Mouse (Mus musculus): Measurements from ENCODE around the gene Dennd4a. TPM values are rescaled to one million over a fixed set of nuclear protein-coding genes. Genes with fewer than 3 reads are reported as not detected.

Gene Dennd4a
- polyA plus RNA-seq, 1 experiment from 2014 or later = 10.1 TPM

GRCm38 (mm10) chr9:64849548-64849947 lies 38.4 kb downstream of the Dennd4a start:
- H3K4me3 ChIP-seq (ENCODE audit: low read depth, low read length) = no peak overlapping the region
- no peak overlapping the region for H3K4me2 ChIP-seq (replicated peaks; ENCODE audit: low read depth, low read length)
- no peak for ATAC-seq (ENCODE audit: low FRiP score)
- no peak for DNase-seq (ENCODE audit: low spot score)
- WGBS = 85% methylated on average over 1 of the region's 1 CpGs
- H3K36me3 ChIP-seq (ENCODE audit: control insufficient read depth, insufficient read depth, low read length) = no peaks in the 10 kb centered on the region
- H3K4me1 ChIP-seq (replicated peaks; ENCODE audit: control insufficient read depth, insufficient read depth, low read length) = no peaks in the 10 kb centered on the region
- H3K9ac ChIP-seq (ENCODE audit: low read depth, low read length) = no peak overlapping the region
- H3K27me3 ChIP-seq (ENCODE audit: control insufficient read depth, insufficient read depth, low read length) = no peaks in the 10 kb centered on the region
- no peak overlapping the region for H3K27ac ChIP-seq (ENCODE audit: low read depth, low read length)
- no peaks in the 10 kb centered on the region for H3K9me3 ChIP-seq (ENCODE audit: control insufficient read depth, low read length)

GRCm38 (mm10) chr9:64860083-64860482 lies 48.9 kb downstream of the Dennd4a start:
- DNase-seq (ENCODE audit: low spot score) = no peak
- Histone ChIP-seq H3K36me3 (ENCODE audit: control insufficient read depth, insufficient read depth, low read length) (no peaks in the 10 kb centered on the region), H3K4me2 (replicated peaks; ENCODE audit: low read depth, low read length) (no peak overlapping the region), H3K4me3 (ENCODE audit: low read depth, low read length) (no peak overlapping the region), H3K9ac (ENCODE audit: low read depth, low read length) (no peak overlapping the region), H3K27me3 (ENCODE audit: control insufficient read depth, insufficient read depth, low read length) (no peaks in the 10 kb centered on the region), H3K4me1 (replicated peaks; ENCODE audit: control insufficient read depth, insufficient read depth, low read length) (no peaks in the 10 kb centered on the region), H3K27ac (ENCODE audit: low read depth, low read length) (no peak overlapping the region), H3K9me3 (ENCODE audit: control insufficient read depth, low read length) (no peaks in the 10 kb centered on the region)
- ATAC-seq (ENCODE audit: low FRiP score) = no peak

- DNase-seq (ENCODE audit: low spot score) = no peak
- Histone ChIP-seq H3K4me2 (replicated peaks; ENCODE audit: low read depth, low read length) (no peak overlapping the region), H3K9ac (ENCODE audit: low read depth, low read length) (no peak overlapping the region), H3K4me1 (replicated peaks; ENCODE audit: control insufficient read depth, insufficient read depth, low read length) (no peaks in the 10 kb centered on the region), H3K4me3 (ENCODE audit: low read depth, low read length) (no peak overlapping the region), H3K27ac (ENCODE audit: low read depth, low read length) (no peak overlapping the region), H3K27me3 (ENCODE audit: control insufficient read depth, insufficient read depth, low read length) (no peaks in the 10 kb centered on the region), H3K9me3 (ENCODE audit: control insufficient read depth, low read length) (no peaks in the 10 kb centered on the region), H3K36me3 (ENCODE audit: control insufficient read depth, insufficient read depth, low read length) (no peaks in the 10 kb centered on the region)
- 83% methylated on average over 2 of the region's 2 CpGs for WGBS
- no peak for ATAC-seq (ENCODE audit: low FRiP score)
These were observed 51.5 kb downstream of the Dennd4a start for GRCm38 (mm10) chr9:64862687-64863086.

GRCm38 (mm10) chr9:64886008-64886407 lies 74.9 kb downstream of the Dennd4a start:
- Histone ChIP-seq H3K36me3 (ENCODE audit: control insufficient read depth, insufficient read depth, low read length) (no peaks in the 10 kb centered on the region), H3K9ac (ENCODE audit: low read depth, low read length) (no peak overlapping the region), H3K27me3 (ENCODE audit: control insufficient read depth, insufficient read depth, low read length) (no peaks in the 10 kb centered on the region), H3K4me3 (ENCODE audit: low read depth, low read length) (no peak overlapping the region), H3K4me1 (replicated peaks; ENCODE audit: control insufficient read depth, insufficient read depth, low read length) (no peaks in the 10 kb centered on the region), H3K9me3 (ENCODE audit: control insufficient read depth, low read length) (no peaks in the 10 kb centered on the region), H3K27ac (ENCODE audit: low read depth, low read length) (no peak overlapping the region), H3K4me2 (replicated peaks; ENCODE audit: low read depth, low read length) (no peak overlapping the region)
- ATAC-seq (ENCODE audit: low FRiP score) (no peak), DNase-seq (ENCODE audit: low spot score) (no peak)
- WGBS = 86% methylated on average over 5 of the region's 5 CpGs

GRCm38 (mm10) chr9:64896605-64897004 lies 85.5 kb downstream of the Dennd4a start:
- H3K27me3 ChIP-seq (ENCODE audit: control insufficient read depth, insufficient read depth, low read length) = no peaks in the 10 kb centered on the region
- H3K9me3 ChIP-seq (ENCODE audit: control insufficient read depth, low read length) = no peaks in the 10 kb centered on the region
- no peak overlapping the region for H3K9ac ChIP-seq (ENCODE audit: low read depth, low read length)
- 89% methylated on average over 10 of the region's 10 CpGs for WGBS
- H3K36me3 ChIP-seq (ENCODE audit: control insufficient read depth, insufficient read depth, low read length) = no peaks in the 10 kb centered on the region
- no peaks in the 10 kb centered on the region for H3K4me1 ChIP-seq (replicated peaks; ENCODE audit: control insufficient read depth, insufficient read depth, low read length)
- no peak overlapping the region for H3K4me2 ChIP-seq (replicated peaks; ENCODE audit: low read depth, low read length)
- no peak for ATAC-seq (ENCODE audit: low FRiP score)
- no peak overlapping the region for H3K4me3 ChIP-seq (ENCODE audit: low read depth, low read length)
- DNase-seq (ENCODE audit: low spot score) = no peak
- H3K27ac ChIP-seq (ENCODE audit: low read depth, low read length) = no peak overlapping the region

GRCm38 (mm10) chr9:64902866-64903265 lies 91.7 kb downstream of the Dennd4a start:
- H3K4me1 ChIP-seq (replicated peaks; ENCODE audit: control insufficient read depth, insufficient read depth, low read length) = no peaks in the 10 kb centered on the region
- no peak for DNase-seq (ENCODE audit: low spot score)
- H3K27ac ChIP-seq (ENCODE audit: low read depth, low read length) = no peak overlapping the region
- H3K9ac ChIP-seq (ENCODE audit: low read depth, low read length) = no peak overlapping the region
- no peaks in the 10 kb centered on the region for H3K27me3 ChIP-seq (ENCODE audit: control insufficient read depth, insufficient read depth, low read length)
- H3K9me3 ChIP-seq (ENCODE audit: control insufficient read depth, low read length) = no peaks in the 10 kb centered on the region
- ATAC-seq (ENCODE audit: low FRiP score) = no peak
- H3K4me3 ChIP-seq (ENCODE audit: low read depth, low read length) = no peak overlapping the region
- no peaks in the 10 kb centered on the region for H3K36me3 ChIP-seq (ENCODE audit: control insufficient read depth, insufficient read depth, low read length)
- whole genome bisulfite sequencing = 41% methylated on average over 4 of the region's 4 CpGs
- no peak overlapping the region for H3K4me2 ChIP-seq (replicated peaks; ENCODE audit: low read depth, low read length)

GRCm38 (mm10) chr9:64903386-64903785 lies 92.2 kb downstream of the Dennd4a start:
- H3K27ac ChIP-seq (ENCODE audit: low read depth, low read length) = no peak overlapping the region
- H3K36me3 ChIP-seq (ENCODE audit: control insufficient read depth, insufficient read depth, low read length) = no peaks in the 10 kb centered on the region
- 76% methylated on average over 3 of the region's 3 CpGs for WGBS
- H3K4me3 ChIP-seq (ENCODE audit: low read depth, low read length) = no peak overlapping the region
- no peak overlapping the region for H3K4me2 ChIP-seq (replicated peaks; ENCODE audit: low read depth, low read length)
- DNase-seq (ENCODE audit: low spot score) (peak; percentile 78), ATAC-seq (ENCODE audit: low FRiP score) (no peak)
- no peaks in the 10 kb centered on the region for H3K4me1 ChIP-seq (replicated peaks; ENCODE audit: control insufficient read depth, insufficient read depth, low read length)
- no peaks in the 10 kb centered on the region for H3K9me3 ChIP-seq (ENCODE audit: control insufficient read depth, low read length)
- no peak overlapping the region for H3K9ac ChIP-seq (ENCODE audit: low read depth, low read length)
- H3K27me3 ChIP-seq (ENCODE audit: control insufficient read depth, insufficient read depth, low read length) = no peaks in the 10 kb centered on the region

GRCm38 (mm10) chr9:64904917-64905640 lies 93.9 kb downstream of the Dennd4a start:
- Histone ChIP-seq H3K4me3 (ENCODE audit: low read depth, low read length) (no peak overlapping the region), H3K36me3 (ENCODE audit: control insufficient read depth, insufficient read depth, low read length) (no peaks in the 10 kb centered on the region), H3K9me3 (ENCODE audit: control insufficient read depth, low read length) (no peaks in the 10 kb centered on the region), H3K9ac (ENCODE audit: low read depth, low read length) (no peak overlapping the region), H3K27ac (ENCODE audit: low read depth, low read length) (no peak overlapping the region), H3K4me2 (replicated peaks; ENCODE audit: low read depth, low read length) (no peak overlapping the region), H3K27me3 (ENCODE audit: control insufficient read depth, insufficient read depth, low read length) (no peaks in the 10 kb centered on the region), H3K4me1 (replicated peaks; ENCODE audit: control insufficient read depth, insufficient read depth, low read length) (no peaks in the 10 kb centered on the region)
- 91% methylated on average over 14 of the region's 14 CpGs for WGBS
- ATAC-seq (ENCODE audit: low FRiP score) = no peak
- DNase-seq (ENCODE audit: low spot score) = no peak

- 96% methylated on average over 3 of the region's 3 CpGs for WGBS
- no peak overlapping the region for H3K9ac ChIP-seq (ENCODE audit: low read depth, low read length)
- no peak overlapping the region for H3K27ac ChIP-seq (ENCODE audit: low read depth, low read length)
- ATAC-seq (ENCODE audit: low FRiP score) = no peak
- H3K4me1 ChIP-seq (replicated peaks; ENCODE audit: control insufficient read depth, insufficient read depth, low read length) = no peaks in the 10 kb centered on the region
- no peaks in the 10 kb centered on the region for H3K9me3 ChIP-seq (ENCODE audit: control insufficient read depth, low read length)
- H3K4me2 ChIP-seq (replicated peaks; ENCODE audit: low read depth, low read length) = no peak overlapping the region
- H3K36me3 ChIP-seq (ENCODE audit: control insufficient read depth, insufficient read depth, low read length) = 0 out of 2 replicates have a peak, but pooled peaks cover 2% of the 10 kb centered on the region
- DNase-seq (ENCODE audit: low spot score) = no peak
- H3K4me3 ChIP-seq (ENCODE audit: low read depth, low read length) = no peak overlapping the region
- no peaks in the 10 kb centered on the region for H3K27me3 ChIP-seq (ENCODE audit: control insufficient read depth, insufficient read depth, low read length)
These were observed 96.3 kb downstream of the Dennd4a start for GRCm38 (mm10) chr9:64907441-64907840.
